Mouse (Mus musculus) brain, embryonic 14.5 days (tissue): ENCODE results near the gene Tsc22d1.

Experiments used
- CTCF ChIP-seq: fragments of 200-500 bp; IDR thresholded peaks from 2 replicates; pipeline ENCODE4 v1.5.1; 2012; ENCODE audit warnings: inconsistent platforms, mild to moderate bottlenecking, moderate library complexity, borderline replicate concordance; ENCODE audit not compliant: insufficient read depth, insufficient read length; ENCODE audit errors: extremely low read depth
- POLR2A ChIP-seq: fragments of 200-500 bp; IDR thresholded peaks from 2 replicates; pipeline ENCODE4 v1.6.1; 2012; ENCODE audit warnings: mild to moderate bottlenecking, inconsistent platforms, borderline replicate concordance; ENCODE audit not compliant: poor library complexity, insufficient read depth, insufficient read length, severe bottlenecking; ENCODE audit errors: extremely low read depth

DNA sequence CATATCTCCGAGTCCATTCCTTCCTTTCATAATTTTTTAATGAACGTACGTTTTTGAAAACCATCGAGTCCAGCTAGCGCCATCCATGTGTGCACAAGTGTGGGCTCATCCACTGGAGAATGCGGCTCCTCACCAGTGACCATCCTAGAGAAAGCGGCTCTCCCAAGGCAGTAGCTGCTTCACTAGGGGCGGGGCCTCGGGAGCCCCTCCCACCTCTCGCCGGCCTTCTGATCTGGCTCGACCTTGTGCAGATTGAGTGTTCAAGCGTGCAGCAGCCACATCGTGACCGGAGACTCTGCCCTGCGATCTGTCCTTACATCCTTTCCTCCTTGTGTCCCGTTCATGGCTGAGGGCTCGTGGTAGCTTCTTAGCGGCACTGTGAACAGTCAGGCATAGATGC lies 56.5 kb downstream of the Tsc22d1 start:
- TF ChIP-seq CTCF (no peak), POLR2A (no peak)
